Mouse (Mus musculus): ENCODE data around the gene Ap1ar. TPM values are rescaled to one million over a fixed set of nuclear protein-coding genes. Genes with fewer than 3 reads are reported as not detected.
A peak's percentile ranks its signal among the peaks of the same experiment; 100 is the strongest.

The Ap1ar gene
- total RNA-seq, 4 experiments from 2014 or later = 77.7 to 88.8 (median 82.2) TPM

- DNase-seq (ENCODE audit: low spot score in 2 of 2) = no peak
These were observed 4.6 kb upstream of the Ap1ar start for GRCm38 (mm10) chr3:127841926-127842325.

GRCm38 (mm10) chr3:127837972-127838644, 785 bp upstream of the Ap1ar start:
- DNase-seq (ENCODE audit: low spot score in 2 of 2) = no peak

GRCm38 (mm10) chr3:127836798-127837153, 547 bp downstream of the Ap1ar start:
- DNase-seq (ENCODE audit: low spot score in 2 of 2) = peak; percentile 15 to 16

- no peak for DNase-seq (ENCODE audit: low spot score in 2 of 2)
These were observed 1.7 kb downstream of the Ap1ar start for GRCm38 (mm10) chr3:127835594-127835993.

GRCm38 (mm10) chr3:127834040-127834439, 3.3 kb downstream of the Ap1ar start:
- DNase-seq (ENCODE audit: low spot score in 2 of 2) = no peak

GRCm38 (mm10) chr3:127831079-127831478, 6.2 kb downstream of the Ap1ar start:
- DNase-seq (ENCODE audit: low spot score in 2 of 2) = no peak

GRCm38 (mm10) chr3:127830183-127830582, 7.1 kb downstream of the Ap1ar start:
- DNase-seq (ENCODE audit: low spot score in 2 of 2) = no peak

- no peak for DNase-seq (ENCODE audit: low spot score in 2 of 2)
These were observed 10.2 kb downstream of the Ap1ar start for GRCm38 (mm10) chr3:127827123-127827522.

- DNase-seq (ENCODE audit: low spot score in 2 of 2) = no peak
These were observed 10.8 kb downstream of the Ap1ar start for GRCm38 (mm10) chr3:127826503-127826902.

- DNase-seq (ENCODE audit: low spot score in 2 of 2) = no peak
These were observed 13.1 kb downstream of the Ap1ar start for GRCm38 (mm10) chr3:127823886-127824863.

GRCm38 (mm10) chr3:127821209-127821608, 16.1 kb downstream of the Ap1ar start:
- no peak for DNase-seq (ENCODE audit: low spot score in 2 of 2)

GRCm38 (mm10) chr3:127820400-127820799, 16.9 kb downstream of the Ap1ar start:
- no peak for DNase-seq (ENCODE audit: low spot score in 2 of 2)

GRCm38 (mm10) chr3:127818694-127819663, 18.3 kb downstream of the Ap1ar start:
- no peak for DNase-seq (ENCODE audit: low spot score in 2 of 2)

GRCm38 (mm10) chr3:127817120-127817683, 20.1 kb downstream of the Ap1ar start:
- DNase-seq (ENCODE audit: low spot score in 2 of 2) = no peak

GRCm38 (mm10) chr3:127809103-127809502, 28.2 kb downstream of the Ap1ar start:
- DNase-seq (ENCODE audit: low spot score in 2 of 2) = no peak

GRCm38 (mm10) chr3:127807846-127808245, 29.5 kb downstream of the Ap1ar start:
- no peak for DNase-seq (ENCODE audit: low spot score in 2 of 2)

- no peak for DNase-seq (ENCODE audit: low spot score in 2 of 2)
These were observed 31.3 kb downstream of the Ap1ar start for GRCm38 (mm10) chr3:127805991-127806390.

GRCm38 (mm10) chr3:127805071-127805470, 32.3 kb downstream of the Ap1ar start:
- DNase-seq (ENCODE audit: low spot score in 2 of 2) = no peak

GRCm38 (mm10) chr3:127804439-127804838, 32.9 kb downstream of the Ap1ar start:
- no peak for DNase-seq (ENCODE audit: low spot score in 2 of 2)

- DNase-seq (ENCODE audit: low spot score in 2 of 2) = peak in 1 of 2 experiments; percentile 13
These were observed 34.5 kb downstream of the Ap1ar start for GRCm38 (mm10) chr3:127802814-127803213.

- no peak for DNase-seq (ENCODE audit: low spot score in 2 of 2)
These were observed 36.2 kb downstream of the Ap1ar start for GRCm38 (mm10) chr3:127801162-127801561.

All from left cerebral cortex, adult 8-10 months (tissue).